Comparison of ENCODE assay signal across 9 mouse cellular contexts in the genomic region with DNA sequence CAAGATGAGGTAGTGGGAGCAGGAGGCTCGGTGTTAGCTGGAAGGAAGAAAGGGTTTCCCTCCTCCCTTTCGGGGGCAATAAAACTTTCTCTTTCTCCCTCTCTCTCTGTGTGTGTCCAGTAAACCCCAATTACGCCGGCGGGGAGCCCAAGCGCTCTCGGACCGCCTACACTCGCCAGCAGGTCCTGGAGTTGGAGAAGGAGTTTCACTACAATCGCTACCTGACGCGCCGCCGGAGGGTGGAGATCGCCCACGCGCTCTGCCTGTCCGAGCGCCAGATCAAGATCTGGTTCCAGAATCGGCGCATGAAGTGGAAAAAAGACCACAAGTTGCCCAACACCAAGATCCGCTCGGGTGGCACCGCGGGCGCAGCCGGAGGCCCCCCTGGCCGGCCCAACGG. TPM values are rescaled to one million over a fixed set of nuclear protein-coding genes. Genes with fewer than 3 reads are reported as not detected.
DNase-seq lines count a peak whose midpoint lies in the region; ATAC-seq and TF ChIP-seq lines count a peak whose summit lies in the region.
"Had no signal": no experiment of that assay in that cellular context is flagged by ENCODE, and none has a peak within 500 bp of the region (broad histone marks: within the 10 kb centered on the region; RNA-seq: fewer than 3 reads in every experiment).

No protein-coding gene starts in this region.

- H3K27ac ChIP-seq in spleen, adult 2 months (ENCODE audit: insufficient read depth, low read length) = no peak overlapping the region
- H3K27ac ChIP-seq in hindbrain, embryonic 12.5 days = peak overlapping the region; percentile 95
- H3K27ac ChIP-seq in limb, embryonic 14.5 days (replicated peaks; ENCODE audit: low read depth, low read length) = no peak overlapping the region
- H3K27ac ChIP-seq in stomach, embryonic 15.5 days = peak overlapping the region; percentile 97

- H3K4me3 ChIP-seq in spleen, adult 2 months (ENCODE audit: extremely low read depth, insufficient read depth, insufficient read length) = peak overlapping the region; percentile 44
- peak overlapping the region; percentile 42 for H3K4me3 ChIP-seq in hindbrain, embryonic 12.5 days
- peak overlapping the region; percentile 21 for H3K4me3 ChIP-seq in limb, embryonic 14.5 days (replicated peaks; ENCODE audit: low read length)
- H3K4me3 ChIP-seq in stomach, embryonic 15.5 days (replicated peaks) = peak overlapping the region; percentile 60

- no peak for ATAC-seq in hindbrain, embryonic 12.5 days (ENCODE audit: low FRiP score)
- no peak for ATAC-seq in limb, embryonic 14.5 days (ENCODE audit: low FRiP score, low read depth)
- 0 out of 2 replicates have a peak, but pooled peaks have one; percentile 11 for ATAC-seq in stomach, embryonic 15.5 days (ENCODE audit: insufficient read depth, low FRiP score, low read depth)
- no peak for ATAC-seq in CD4-positive, CD25-positive, alpha-beta regulatory T cell, adult 4 months

- peaks cover 5% of the 10 kb centered on the region; the same call in 1 of the 2 replicates for H3K27me3 ChIP-seq in spleen, adult 2 months (ENCODE audit: control insufficient read depth, insufficient read depth, low read length)
- H3K27me3 ChIP-seq in hindbrain, embryonic 12.5 days = peaks cover 95% of the 10 kb centered on the region
- H3K27me3 ChIP-seq in limb, embryonic 14.5 days (ENCODE audit: control insufficient read depth, insufficient read depth, low read length) = peaks cover 98% of the 10 kb centered on the region
- H3K27me3 ChIP-seq in stomach, embryonic 15.5 days (replicated peaks) = peaks cover 11% of the 10 kb centered on the region; the same call in 1 of the 2 replicates

- no peak for DNase-seq in spleen, adult 2 months (ENCODE audit: low read depth in 1 of 2, low spot score in 2 of 2)
- DNase-seq in spleen, postnatal 10 days (ENCODE audit: low spot score in 2 of 2) = no peak
- no peak for DNase-seq in limb, embryonic 14.5 days (ENCODE audit: low spot score)
- no peak for DNase-seq in layer of hippocampus, adult 11-12 months (ENCODE audit: low spot score)
- no peak for DNase-seq in right cerebral cortex, postnatal 4 days
- DNase-seq: left cerebral cortex, postnatal 4 days had no signal

- H3K36me3 ChIP-seq in spleen, adult 2 months (ENCODE audit: control insufficient read depth, insufficient read depth, low read length) = no peaks in the 10 kb centered on the region
- no peaks in the 10 kb centered on the region for H3K36me3 ChIP-seq in hindbrain, embryonic 12.5 days
- no peaks in the 10 kb centered on the region for H3K36me3 ChIP-seq in limb, embryonic 14.5 days (ENCODE audit: control insufficient read depth, insufficient read depth, low read length)
- no peaks in the 10 kb centered on the region for H3K36me3 ChIP-seq in stomach, embryonic 15.5 days

- WGBS in spleen, adult 2 months = 18% methylated on average over 29 of the region's 29 CpGs
- under 1% methylated on average over 29 of the region's 29 CpGs for WGBS in hindbrain, embryonic 12.5 days
- under 1% methylated on average over 29 of the region's 29 CpGs for WGBS in limb, embryonic 14.5 days
- 1% methylated on average over 29 of the region's 29 CpGs for WGBS in stomach, embryonic 15.5 days

- H3K4me1 ChIP-seq in spleen, adult 2 months (ENCODE audit: control insufficient read depth, insufficient read depth, insufficient read length) = peaks cover under 1% of the 10 kb centered on the region
- H3K4me1 ChIP-seq in hindbrain, embryonic 12.5 days = 0 out of 2 replicates have a peak, but pooled peaks cover 7% of the 10 kb centered on the region
- peaks cover 5% of the 10 kb centered on the region for H3K4me1 ChIP-seq in limb, embryonic 14.5 days (ENCODE audit: control insufficient read depth, insufficient read depth, low read length)
- peaks cover 10% of the 10 kb centered on the region; the same call in 1 of the 2 replicates for H3K4me1 ChIP-seq in stomach, embryonic 15.5 days

- TF ChIP-seq POLR2A in spleen, adult 2 months (IDR thresholded peaks at IDR 0.05; ENCODE audit: low read depth, low read length) = no peak
- no peak for TF ChIP-seq POLR2A in limb, embryonic 14.5 days (IDR thresholded peaks at IDR 0.05; ENCODE audit: borderline replicate concordance, extremely low read depth, insufficient read depth, insufficient read length)

- TF ChIP-seq CTCF in spleen, adult 2 months (IDR thresholded peaks at IDR 0.05; ENCODE audit: extremely low read depth, insufficient read depth, insufficient read length, insufficient replicate concordance) = no peak

- H3K9me3 ChIP-seq in hindbrain, embryonic 12.5 days (replicated peaks) = no peaks in the 10 kb centered on the region
- no peaks in the 10 kb centered on the region for H3K9me3 ChIP-seq in limb, embryonic 14.5 days (ENCODE audit: control insufficient read depth, low read length)
- H3K9me3 ChIP-seq in stomach, embryonic 15.5 days = no peaks in the 10 kb centered on the region

- peak overlapping the region; percentile 62 for H3K4me2 ChIP-seq in hindbrain, embryonic 12.5 days (replicated peaks)
- peak overlapping the region; percentile 43 for H3K4me2 ChIP-seq in limb, embryonic 14.5 days (replicated peaks; ENCODE audit: low read depth, low read length, severe bottlenecking)
- H3K4me2 ChIP-seq in stomach, embryonic 15.5 days = peak overlapping the region; percentile 62

- peak overlapping the region; percentile 81 for H3K9ac ChIP-seq in hindbrain, embryonic 12.5 days
- no peak overlapping the region for H3K9ac ChIP-seq in limb, embryonic 14.5 days (ENCODE audit: low read depth, low read length, severe bottlenecking)
- peak overlapping the region; percentile 65 for H3K9ac ChIP-seq in stomach, embryonic 15.5 days

RNA-seq across cellular contexts. Expression of a gene that starts 1.8 kb away (rescaled TPM):
- polyA plus RNA-seq in spleen, adult 2 months (2012; rRNA removed) = 2.6 and 3.3 TPM in 2 replicates
- 7.7 and 8.1 TPM in 2 replicates for polyA plus RNA-seq in hindbrain, embryonic 12.5 days (2016; fragmentation: Nextera tagmentation; extraction: Ambion mirVana)
- 2.3 and 2.5 TPM in 2 replicates for polyA plus RNA-seq in limb, embryonic 14.5 days (2012; rRNA removed)
- 0.17 and 0.28 TPM in 2 replicates for polyA plus RNA-seq in limb, embryonic 14.5 days (2014; fragmentation: Nextera tagmentation; extraction: Ambion mirVana)
- polyA plus RNA-seq in stomach, embryonic 15.5 days (2015; fragmentation: Nextera tagmentation; extraction: Ambion mirVana) = 3.4 and 3.6 TPM in 2 replicates
- polyA plus RNA-seq in CD4-positive, CD25-positive, alpha-beta regulatory T cell, adult 4 months (2017; shearing (Covaris generic)) = 1 to 10 TPM; 1.9 to 2.5 TPM

RNA-seq across cellular contexts. Expression of a gene that starts 3.2 kb away (rescaled TPM):
- 2.0 and 2.6 TPM in 2 replicates for polyA plus RNA-seq in spleen, adult 2 months (2012; rRNA removed)
- 15.3 and 19.3 TPM in 2 replicates for polyA plus RNA-seq in hindbrain, embryonic 12.5 days (2016; fragmentation: Nextera tagmentation; extraction: Ambion mirVana)
- polyA plus RNA-seq in limb, embryonic 14.5 days (2012; rRNA removed) = 4.9 and 5.4 TPM in 2 replicates
- 0.18 and 0.69 TPM in 2 replicates for polyA plus RNA-seq in limb, embryonic 14.5 days (2014; fragmentation: Nextera tagmentation; extraction: Ambion mirVana)
- polyA plus RNA-seq in stomach, embryonic 15.5 days (2015; fragmentation: Nextera tagmentation; extraction: Ambion mirVana) = 2.5 and 2.7 TPM in 2 replicates
- polyA plus RNA-seq in CD4-positive, CD25-positive, alpha-beta regulatory T cell, adult 4 months (2017; shearing (Covaris generic)) = under 1 TPM; 0.22 to 0.56 TPM

RNA-seq across cellular contexts. Expression of a gene that starts 16.8 kb away (rescaled TPM):
- 0.37 and 0.40 TPM in 2 replicates for polyA plus RNA-seq in spleen, adult 2 months (2012; rRNA removed)
- polyA plus RNA-seq in hindbrain, embryonic 12.5 days (2016; fragmentation: Nextera tagmentation; extraction: Ambion mirVana) = 74.3 and 126 TPM in 2 replicates
- polyA plus RNA-seq in limb, embryonic 14.5 days (2012; rRNA removed) = 1.8 TPM in 2 replicates
- 0.51 and 0.85 TPM in 2 replicates for polyA plus RNA-seq in limb, embryonic 14.5 days (2014; fragmentation: Nextera tagmentation; extraction: Ambion mirVana)
- polyA plus RNA-seq in stomach, embryonic 15.5 days (2015; fragmentation: Nextera tagmentation; extraction: Ambion mirVana) = 17.6 and 17.9 TPM in 2 replicates
- not detected for polyA plus RNA-seq in CD4-positive, CD25-positive, alpha-beta regulatory T cell, adult 4 months (2017; shearing (Covaris generic))

RNA-seq across cellular contexts. Expression of a gene that starts 27.6 kb away (rescaled TPM):
- 1.2 and 1.3 TPM in 2 replicates for polyA plus RNA-seq in spleen, adult 2 months (2012; rRNA removed)
- 60.0 and 64.5 TPM in 2 replicates for polyA plus RNA-seq in hindbrain, embryonic 12.5 days (2016; fragmentation: Nextera tagmentation; extraction: Ambion mirVana)
- 2.2 and 2.8 TPM in 2 replicates for polyA plus RNA-seq in limb, embryonic 14.5 days (2012; rRNA removed)
- 0.30 and 0.61 TPM in 2 replicates for polyA plus RNA-seq in limb, embryonic 14.5 days (2014; fragmentation: Nextera tagmentation; extraction: Ambion mirVana)
- 7.5 and 10.7 TPM in 2 replicates for polyA plus RNA-seq in stomach, embryonic 15.5 days (2015; fragmentation: Nextera tagmentation; extraction: Ambion mirVana)
- polyA plus RNA-seq in CD4-positive, CD25-positive, alpha-beta regulatory T cell, adult 4 months (2017; shearing (Covaris generic)) = not detected

RNA-seq across cellular contexts. Expression of a gene that starts 30.4 kb away (rescaled TPM):
- 1.9 and 2.4 TPM in 2 replicates for polyA plus RNA-seq in spleen, adult 2 months (2012; rRNA removed)
- 58.2 and 73.9 TPM in 2 replicates for polyA plus RNA-seq in hindbrain, embryonic 12.5 days (2016; fragmentation: Nextera tagmentation; extraction: Ambion mirVana)
- polyA plus RNA-seq in limb, embryonic 14.5 days (2012; rRNA removed) = 9.6 and 9.9 TPM in 2 replicates
- polyA plus RNA-seq in limb, embryonic 14.5 days (2014; fragmentation: Nextera tagmentation; extraction: Ambion mirVana) = 4.2 and 5.8 TPM in 2 replicates
- 20.3 and 21.0 TPM in 2 replicates for polyA plus RNA-seq in stomach, embryonic 15.5 days (2015; fragmentation: Nextera tagmentation; extraction: Ambion mirVana)
- under 1 TPM in 1 of 2 experiments, not detected in 1; 0.09 TPM for polyA plus RNA-seq in CD4-positive, CD25-positive, alpha-beta regulatory T cell, adult 4 months (2017; shearing (Covaris generic))

Comparison
In these comparisons a context has a peak if more than half of its experiments do, and no peak if none do; other contexts are left out.
1. H3K27ac ChIP-seq: peak in hindbrain, embryonic 12.5 days (single experiment) and stomach, embryonic 15.5 days (single experiment); none in spleen, adult 2 months (single experiment) and limb, embryonic 14.5 days (single experiment).
2. Peak in every context shown above with its lines, with median percentiles within 50 percentile points of each other: H3K4me3 ChIP-seq and H3K4me2 ChIP-seq.